Mouse (Mus musculus): ENCODE data around the gene Nsun3.
"Not testable (repeated sequence)": the region's sequence is repeated elsewhere in the genome, so short reads cannot be mapped to it uniquely, and the experiment has no call there.

The Nsun3 gene

GRCm38 (mm10) chr16:62753079-62753478 is 33.5 kb downstream of the Nsun3 start:
- no peak for DNase-seq (ENCODE audit: low spot score in 2 of 2)

- DNase-seq (ENCODE audit: low spot score in 2 of 2) = no peak
These were observed 40.7 kb downstream of the Nsun3 start for GRCm38 (mm10) chr16:62745875-62746274.

- DNase-seq (ENCODE audit: low spot score in 2 of 2) = no peak
These were observed 52.3 kb downstream of the Nsun3 start for GRCm38 (mm10) chr16:62734359-62734758.

- DNase-seq (ENCODE audit: low spot score in 2 of 2) = no peak
These were observed 56.3 kb downstream of the Nsun3 start for GRCm38 (mm10) chr16:62730291-62730690.

- DNase-seq (ENCODE audit: low spot score in 2 of 2) = no peak
These were observed 56.8 kb downstream of the Nsun3 start for GRCm38 (mm10) chr16:62729846-62730245.

- DNase-seq (ENCODE audit: low spot score in 2 of 2) = not testable (repeated sequence)
These were observed 68.4 kb downstream of the Nsun3 start for GRCm38 (mm10) chr16:62718255-62718654.

- no peak for DNase-seq (ENCODE audit: low spot score in 2 of 2)
These were observed 96.2 kb downstream of the Nsun3 start for GRCm38 (mm10) chr16:62690436-62690835.

GRCm38 (mm10) chr16:62686073-62686472 is 100.5 kb downstream of the Nsun3 start:
- DNase-seq (ENCODE audit: low spot score in 2 of 2) = no peak

- DNase-seq (ENCODE audit: low spot score in 2 of 2) = no peak
These were observed 101.1 kb downstream of the Nsun3 start for GRCm38 (mm10) chr16:62685494-62685893.
